Mouse (Mus musculus) ES-Bruce4 (cell line): Measurements from ENCODE around the gene Slc16a6.

Experiments used
- CTCF ChIP-seq: IDR thresholded peaks from one replicate; pipeline ENCODE4 v1.8.1; 2011; ENCODE audit warnings: low read depth, low read length
- EP300 ChIP-seq: IDR thresholded peaks from 2 replicates; pipeline ENCODE4 v1.6.1; 2011; ENCODE audit warnings: low read depth, low read length; ENCODE audit not compliant: insufficient read depth
- POLR2A ChIP-seq: IDR thresholded peaks from one replicate; pipeline ENCODE4 v1.8.1; 2011; ENCODE audit warnings: low read length; ENCODE audit not compliant: insufficient read depth

DNA sequence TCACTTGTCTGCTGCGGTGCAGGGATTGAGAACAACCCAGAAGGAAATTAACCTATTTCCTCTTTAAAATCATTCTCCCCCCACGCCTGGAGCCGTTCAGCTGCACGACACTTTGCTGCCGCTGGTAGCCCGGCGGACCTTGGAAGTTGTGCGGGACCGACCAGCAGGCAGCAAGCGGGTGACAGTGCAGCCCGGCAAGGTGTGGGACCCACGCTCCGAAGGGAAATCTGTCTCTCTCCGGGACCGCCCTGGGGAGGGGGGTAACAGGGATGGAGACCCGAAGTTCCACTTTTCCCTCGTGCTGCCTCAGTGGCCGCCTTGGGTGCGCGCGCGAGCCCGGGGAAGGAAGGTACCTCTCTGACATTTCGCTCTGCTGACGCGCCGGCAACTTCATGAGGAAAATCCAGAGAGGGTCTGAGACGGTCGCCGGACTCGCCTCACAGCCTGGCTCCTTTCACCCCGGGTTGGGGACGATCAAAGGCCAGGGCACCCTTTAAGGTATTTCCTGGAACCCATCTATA is 1.2 kb downstream of the Slc16a6 start:
- TF ChIP-seq POLR2A (no peak), CTCF (no peak), EP300 (no peak)
